In the genomic region with DNA sequence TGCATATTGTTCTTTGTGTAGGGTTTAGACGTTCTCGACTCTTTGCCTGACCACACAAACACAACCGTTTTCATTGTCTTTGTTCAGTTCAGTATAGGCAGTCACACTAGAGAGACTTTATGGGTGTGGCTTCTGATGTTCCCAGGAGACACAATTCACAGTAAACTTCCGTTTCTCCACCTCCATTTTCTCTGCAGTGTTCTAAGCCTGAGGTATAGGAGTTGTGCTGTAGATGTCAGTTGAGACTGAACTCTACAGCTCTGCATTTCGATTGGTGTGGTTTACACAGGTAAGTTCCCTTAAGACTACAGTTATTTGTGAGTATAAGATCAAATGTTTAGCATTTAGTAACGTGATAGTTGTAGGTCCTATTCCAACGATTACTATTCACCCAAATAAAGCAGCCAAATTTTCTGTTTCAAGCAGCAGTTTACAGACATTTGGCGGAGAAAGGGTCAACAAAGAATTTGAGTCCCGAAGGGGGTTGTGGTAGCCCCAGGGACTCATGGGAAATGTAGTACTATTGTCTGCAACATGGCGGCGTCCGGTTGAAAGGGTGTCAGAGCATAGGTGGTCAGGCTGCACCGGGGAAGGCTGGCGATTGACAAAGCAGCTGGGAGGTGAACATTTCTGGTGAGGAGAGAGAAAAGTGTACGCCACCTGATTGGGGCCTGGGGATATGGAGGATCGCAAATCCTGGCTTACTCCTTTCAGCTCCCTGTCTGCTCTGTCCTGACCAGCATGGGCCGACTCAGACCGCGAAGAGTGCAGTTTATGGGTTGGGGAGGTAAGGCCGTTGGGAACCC, we compare ENCODE assay signal across 8 mouse cellular contexts. TPM values are rescaled to one million over a fixed set of nuclear protein-coding genes. Genes with fewer than 3 reads are reported as not detected.
DNase-seq lines count a peak whose midpoint lies in the region; ATAC-seq and TF ChIP-seq lines count a peak whose summit lies in the region.

Gene Alkbh8 (plus strand): TSS at position 179 of the 806 bp plus-strand sequence.

- WGBS in hindbrain, embryonic 10.5 days, result 2% methylated on average over 20 of the region's 20 CpGs
- WGBS in lung, postnatal 0 days, result 4% methylated on average over 20 of the region's 20 CpGs

- H3K27ac ChIP-seq in hindbrain, embryonic 10.5 days, result peak within 1 kb of the TSS; percentile 90
- H3K27ac ChIP-seq in lung, postnatal 0 days (ENCODE audit: low read length), result peak within 1 kb of the TSS; percentile 27; the same call in 1 of the 2 replicates

- peak within 1 kb of the TSS; percentile 65 for H3K4me3 ChIP-seq in hindbrain, embryonic 10.5 days
- H3K4me3 ChIP-seq in lung, postnatal 0 days (ENCODE audit: low read depth, low read length), result peak within 1 kb of the TSS; percentile 69

- peak; percentile 57 for TF ChIP-seq CTCF in lung, postnatal 0 days (IDR thresholded peaks at IDR 0.05)

- ATAC-seq in frontal cortex, adult (ENCODE audit: low TSS enrichment), result peak; percentile 99
- ATAC-seq in lung, postnatal 0 days, result peak; percentile 98

- TF ChIP-seq EP300 in lung, postnatal 0 days (IDR thresholded peaks at IDR 0.05), result peak; percentile 46

- peak; percentile 89 for DNase-seq in MEL-GATA-1-ER (ENCODE audit: extremely low read depth, low read depth)
- DNase-seq in cerebellum, adult 9-10 months, result peak; percentile 87
- DNase-seq in hindbrain, embryonic 10.5 days (ENCODE audit: low spot score), result peak; percentile 77
- peak; percentile 76 for DNase-seq in layer of hippocampus, adult 9-11 months
- DNase-seq in lung, postnatal 0 days (ENCODE audit: low spot score), result peak; percentile 91
- peak; percentile 54 for DNase-seq in ovary, postnatal 14 days (ENCODE audit: low spot score)
- peak; percentile 85 for DNase-seq in thymus, postnatal 14 days

- no peaks in the 10 kb centered on the region for H3K27me3 ChIP-seq in hindbrain, embryonic 10.5 days (ENCODE audit: insufficient read depth, poor library complexity, severe bottlenecking)
- no peaks in the 10 kb centered on the region for H3K27me3 ChIP-seq in lung, postnatal 0 days (replicated peaks; ENCODE audit: insufficient read depth, low read length)

- 0 out of 2 replicates have a peak, but pooled peaks cover 7% of the 10 kb centered on the region for H3K4me1 ChIP-seq in hindbrain, embryonic 10.5 days (replicated peaks)
- H3K4me1 ChIP-seq in lung, postnatal 0 days (ENCODE audit: insufficient read depth, low read depth, low read length), result no peaks in the 10 kb centered on the region

- H3K9me3 ChIP-seq in hindbrain, embryonic 10.5 days, result no peaks in the 10 kb centered on the region
- no peaks in the 10 kb centered on the region for H3K9me3 ChIP-seq in lung, postnatal 0 days (ENCODE audit: low read length)

- H3K4me2 ChIP-seq in lung, postnatal 0 days (replicated peaks; ENCODE audit: low read depth, low read length), result peak within 1 kb of the TSS; percentile 71

- H3K9ac ChIP-seq in lung, postnatal 0 days (replicated peaks; ENCODE audit: low read depth), result peak within 1 kb of the TSS; percentile 54

- H3K36me3 ChIP-seq in hindbrain, embryonic 10.5 days, result peaks cover 18% of the 10 kb centered on the region
- no peaks in the 10 kb centered on the region for H3K36me3 ChIP-seq in lung, postnatal 0 days (ENCODE audit: insufficient read depth, low read length)

RNA-seq across cellular contexts. Expression of gene Alkbh8, which starts in this region (rescaled TPM):
- polyA plus RNA-seq in hindbrain, embryonic 10.5 days (2016; fragmentation: Nextera tagmentation; extraction: Ambion mirVana), result 27.4 and 31.8 TPM in 2 replicates
- 8.4 and 9.8 TPM in 2 replicates for polyA plus RNA-seq in lung, postnatal 0 days (2015; fragmentation: Nextera tagmentation; extraction: Ambion mirVana)

Comparison
In these comparisons a context has a peak if more than half of its experiments do, and no peak if none do; other contexts are left out.
1. Peak in every context shown above with its lines: DNase-seq, ATAC-seq, H3K4me3 ChIP-seq and H3K27ac ChIP-seq.